Mouse (Mus musculus) MEL (cell line): ENCODE data around the gene Epb41l1.

Experiments used
- BHLHE40 ChIP-seq: IDR thresholded peaks from 2 replicates; pipeline ENCODE4 v1.6.1; 2012; ENCODE audit warnings: low read depth, mild to moderate bottlenecking, inconsistent platforms, low read length, improper control_type of control experiment, borderline replicate concordance
- GABPA ChIP-seq: IDR thresholded peaks from 2 replicates; pipeline ENCODE4 v1.6.1; 2012; ENCODE audit warnings: low read depth, mild to moderate bottlenecking, inconsistent platforms, low read length, improper control_type of control experiment, moderate library complexity
- ZNF384 ChIP-seq: IDR thresholded peaks from 2 replicates; pipeline ENCODE4 v1.6.1; 2012; ENCODE audit warnings: low read depth, mild to moderate bottlenecking, inconsistent platforms, low read length, improper control_type of control experiment

GRCm38 (mm10) chr2:156478046-156478690 is 57.5 kb downstream of the Epb41l1 start:
- TF ChIP-seq ZNF384 = no peak
- no peak for TF ChIP-seq GABPA
- TF ChIP-seq BHLHE40 = no peak
